Mouse (Mus musculus): ENCODE measurements at regions not wholly inside any gene's neighbourhood (a gene's known extent, or its start where the extent isn't known, plus 50 kb on each side); places are given as distances from the start of the nearest gene placed in this dataset.
A peak's percentile ranks its signal among the peaks of the same experiment; 100 is the strongest.

DNA sequence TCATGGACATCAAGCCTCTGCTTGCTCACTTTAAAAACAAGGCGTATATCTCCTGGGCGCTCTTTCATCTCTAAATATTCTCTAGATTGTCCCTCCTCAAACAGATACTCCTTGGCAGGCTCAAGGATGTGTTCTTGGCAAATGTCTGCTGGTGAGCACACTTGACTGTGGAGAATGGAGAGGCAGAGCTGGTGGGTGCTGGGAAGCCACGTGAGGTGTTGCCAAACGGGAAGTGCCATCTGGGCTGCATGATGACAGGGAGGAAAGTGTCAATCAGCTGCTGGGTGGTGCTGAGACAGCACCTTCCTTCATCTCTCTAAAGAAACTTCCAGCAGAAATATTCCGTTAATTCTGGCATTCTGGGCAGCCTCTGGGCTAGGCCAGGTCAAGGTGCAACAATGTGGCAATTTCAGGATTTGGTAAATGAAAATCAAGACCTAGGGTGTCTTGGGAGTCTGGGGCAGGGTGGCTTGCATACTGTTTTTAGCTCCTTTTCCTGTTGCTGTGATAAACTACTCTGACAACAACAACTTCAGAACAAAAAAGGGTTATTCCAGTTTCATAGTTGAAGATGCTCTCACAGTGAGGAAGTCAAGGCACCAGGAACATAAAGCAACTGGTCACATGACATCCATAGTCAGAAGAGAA lies 208.6 kb downstream of the Rplp1 start:
- H3K27ac ChIP-seq (ENCODE audit: low read depth, low read length) = no peak overlapping the region
- WGBS = 71% methylated on average over 5 of the region's 5 CpGs
- no peak overlapping the region for H3K4me2 ChIP-seq (replicated peaks; ENCODE audit: low read depth, low read length)
- no peak for ATAC-seq (ENCODE audit: low FRiP score, low TSS enrichment)
- no peaks in the 10 kb centered on the region for H3K4me1 ChIP-seq (ENCODE audit: control insufficient read depth, insufficient read depth, low read length)
- no peak overlapping the region for H3K4me3 ChIP-seq (ENCODE audit: low read length)
- no peak overlapping the region for H3K9ac ChIP-seq (ENCODE audit: low read depth, low read length)
- H3K36me3 ChIP-seq (ENCODE audit: control insufficient read depth, insufficient read depth, low read length) = no peaks in the 10 kb centered on the region
- H3K9me3 ChIP-seq (ENCODE audit: control insufficient read depth, low read length) = no peaks in the 10 kb centered on the region
- H3K27me3 ChIP-seq (ENCODE audit: control insufficient read depth, insufficient read depth, low read length) = peaks cover 2% of the 10 kb centered on the region; the same call in 1 of the 2 replicates

DNA sequence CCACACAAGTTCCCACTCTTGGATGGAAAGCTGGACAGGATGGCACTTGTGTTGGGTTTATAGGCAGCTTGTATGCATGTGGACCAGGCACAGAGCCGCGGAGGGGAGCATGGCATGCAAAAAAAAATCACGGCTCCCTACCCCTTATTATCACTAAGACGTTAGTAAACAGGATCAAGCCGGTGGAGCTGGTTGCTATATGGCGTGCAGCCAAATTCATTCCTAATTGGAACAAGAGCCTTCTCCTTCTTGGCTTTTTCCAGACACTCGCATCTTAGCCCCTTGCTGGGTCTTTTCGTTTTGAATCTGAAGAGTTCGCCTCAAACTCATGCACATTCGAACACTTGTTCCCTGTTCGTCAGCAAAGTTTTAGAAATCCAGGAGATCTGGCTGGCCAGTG lies 211.0 kb downstream of the Rplp1 start:
- no peak for ATAC-seq (ENCODE audit: low FRiP score, low TSS enrichment)
- WGBS = 71% methylated on average over 11 of the region's 11 CpGs
- H3K4me2 ChIP-seq (replicated peaks; ENCODE audit: low read depth, low read length) = no peak overlapping the region
- no peaks in the 10 kb centered on the region for H3K4me1 ChIP-seq (ENCODE audit: control insufficient read depth, insufficient read depth, low read length)
- H3K9ac ChIP-seq (ENCODE audit: low read depth, low read length) = no peak overlapping the region
- H3K27ac ChIP-seq (ENCODE audit: low read depth, low read length) = no peak overlapping the region
- H3K4me3 ChIP-seq (ENCODE audit: low read length) = no peak overlapping the region
- H3K36me3 ChIP-seq (ENCODE audit: control insufficient read depth, insufficient read depth, low read length) = no peaks in the 10 kb centered on the region
- H3K27me3 ChIP-seq (ENCODE audit: control insufficient read depth, insufficient read depth, low read length) = peaks cover 5% of the 10 kb centered on the region; the same call in 1 of the 2 replicates
- H3K9me3 ChIP-seq (ENCODE audit: control insufficient read depth, low read length) = no peaks in the 10 kb centered on the region

DNA sequence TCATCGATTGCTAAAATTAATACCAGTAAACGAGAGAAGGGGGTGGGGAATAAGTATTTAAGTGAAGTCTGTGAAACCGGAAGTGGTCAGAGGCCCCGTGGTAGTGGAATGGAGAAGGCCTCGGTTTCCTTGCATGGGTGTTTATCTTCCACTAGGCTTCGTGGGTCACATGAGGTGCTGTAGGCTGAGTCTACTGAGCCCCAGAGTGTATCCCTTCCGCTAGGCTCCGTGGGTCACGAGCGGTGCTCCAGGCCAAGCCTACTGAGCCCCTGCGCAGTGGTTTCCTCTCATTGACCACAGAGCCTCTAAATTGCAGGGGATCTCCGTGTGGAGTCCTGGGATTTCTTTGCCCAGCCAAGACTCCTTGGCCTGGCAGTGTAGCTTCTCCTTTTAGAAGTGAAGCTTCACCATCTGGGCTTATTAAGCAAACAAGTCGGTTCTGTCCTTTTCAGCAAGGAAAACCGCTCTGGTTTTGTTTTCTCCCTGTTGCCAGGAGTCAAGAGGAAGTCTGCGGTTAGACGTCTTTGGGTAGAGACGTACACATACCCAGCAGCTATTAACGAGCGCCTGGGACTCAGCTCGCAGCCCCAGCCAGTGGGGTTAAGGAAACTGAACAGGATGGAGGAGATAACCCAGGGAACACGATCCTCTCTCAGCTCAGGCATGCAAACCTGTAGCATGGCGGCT lies 211.9 kb downstream of the Rplp1 start:
- Histone ChIP-seq H3K4me3 (ENCODE audit: low read length) (no peak overlapping the region), H3K36me3 (ENCODE audit: control insufficient read depth, insufficient read depth, low read length) (no peaks in the 10 kb centered on the region), H3K9me3 (ENCODE audit: control insufficient read depth, low read length) (no peaks in the 10 kb centered on the region), H3K4me1 (ENCODE audit: control insufficient read depth, insufficient read depth, low read length) (no peaks in the 10 kb centered on the region), H3K4me2 (replicated peaks; ENCODE audit: low read depth, low read length) (no peak overlapping the region), H3K27me3 (ENCODE audit: control insufficient read depth, insufficient read depth, low read length) (0 out of 2 replicates have a peak, but pooled peaks cover 5% of the 10 kb centered on the region), H3K9ac (ENCODE audit: low read depth, low read length) (no peak overlapping the region), H3K27ac (ENCODE audit: low read depth, low read length) (no peak overlapping the region)
- WGBS = 66% methylated on average over 22 of the region's 22 CpGs
- no peak for ATAC-seq (ENCODE audit: low FRiP score, low TSS enrichment)

DNA sequence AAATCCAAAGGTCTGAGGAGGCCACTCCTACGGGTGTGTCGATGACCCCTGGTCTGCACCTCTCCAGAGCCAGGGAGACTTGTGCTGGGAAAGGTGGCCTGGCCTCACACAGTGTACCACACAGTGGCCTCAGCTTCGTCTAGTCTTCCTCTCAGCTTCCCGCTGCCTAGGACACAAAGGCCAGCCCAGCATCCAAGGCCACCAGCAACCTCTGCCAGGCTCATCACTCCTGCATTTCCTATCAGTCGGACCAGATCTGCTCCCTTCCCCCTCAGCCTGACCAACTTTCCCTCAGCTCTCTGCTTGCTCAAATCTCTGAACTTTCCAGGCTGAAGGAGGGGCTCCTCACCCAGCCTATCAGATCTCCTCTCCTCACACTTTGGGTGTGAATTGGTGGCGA lies 213.8 kb downstream of the Rplp1 start:
- Histone ChIP-seq H3K36me3 (ENCODE audit: control insufficient read depth, insufficient read depth, low read length) (no peaks in the 10 kb centered on the region), H3K9ac (ENCODE audit: low read depth, low read length) (no peak overlapping the region), H3K9me3 (ENCODE audit: control insufficient read depth, low read length) (no peaks in the 10 kb centered on the region), H3K27ac (ENCODE audit: low read depth, low read length) (no peak overlapping the region), H3K4me2 (replicated peaks; ENCODE audit: low read depth, low read length) (no peak overlapping the region), H3K4me3 (ENCODE audit: low read length) (no peak overlapping the region), H3K27me3 (ENCODE audit: control insufficient read depth, insufficient read depth, low read length) (0 out of 2 replicates have a peak, but pooled peaks cover 5% of the 10 kb centered on the region), H3K4me1 (ENCODE audit: control insufficient read depth, insufficient read depth, low read length) (peaks cover 4% of the 10 kb centered on the region; the same call in 1 of the 2 replicates)
- 67% methylated on average over 6 of the region's 6 CpGs for WGBS
- no peak for ATAC-seq (ENCODE audit: low FRiP score, low TSS enrichment)

GRCm38 (mm10) chr9:61699618-61700017 lies 214.7 kb downstream of the Rplp1 start:
- peaks cover 11% of the 10 kb centered on the region for H3K4me1 ChIP-seq (ENCODE audit: control insufficient read depth, insufficient read depth, low read length)
- H3K4me2 ChIP-seq (replicated peaks; ENCODE audit: low read depth, low read length) = no peak overlapping the region
- no peak overlapping the region for H3K4me3 ChIP-seq (ENCODE audit: low read length)
- H3K9me3 ChIP-seq (ENCODE audit: control insufficient read depth, low read length) = no peaks in the 10 kb centered on the region
- H3K27me3 ChIP-seq (ENCODE audit: control insufficient read depth, insufficient read depth, low read length) = 0 out of 2 replicates have a peak, but pooled peaks cover 5% of the 10 kb centered on the region
- ATAC-seq (ENCODE audit: low FRiP score, low TSS enrichment) = no peak
- H3K27ac ChIP-seq (ENCODE audit: low read depth, low read length) = no peak overlapping the region
- no peak overlapping the region for H3K9ac ChIP-seq (ENCODE audit: low read depth, low read length)
- H3K36me3 ChIP-seq (ENCODE audit: control insufficient read depth, insufficient read depth, low read length) = no peaks in the 10 kb centered on the region
- WGBS = 83% methylated on average over 5 of the region's 5 CpGs

- 16% methylated on average over 11 of the region's 11 CpGs for WGBS
- Histone ChIP-seq H3K9me3 (ENCODE audit: control insufficient read depth, low read length) (no peaks in the 10 kb centered on the region), H3K4me1 (ENCODE audit: control insufficient read depth, insufficient read depth, low read length) (peaks cover 11% of the 10 kb centered on the region), H3K36me3 (ENCODE audit: control insufficient read depth, insufficient read depth, low read length) (no peaks in the 10 kb centered on the region), H3K4me3 (ENCODE audit: low read length) (no peak overlapping the region), H3K4me2 (replicated peaks; ENCODE audit: low read depth, low read length) (no peak overlapping the region), H3K9ac (ENCODE audit: low read depth, low read length) (no peak overlapping the region), H3K27ac (ENCODE audit: low read depth, low read length) (no peak overlapping the region), H3K27me3 (ENCODE audit: control insufficient read depth, insufficient read depth, low read length) (peaks cover 15% of the 10 kb centered on the region; the same call in 1 of the 2 replicates)
- 0 out of 2 replicates have a peak, but pooled peaks have one; percentile 28 for ATAC-seq (ENCODE audit: low FRiP score, low TSS enrichment)
Measured at GRCm38 (mm10) chr9:61697959-61698358, 216.4 kb downstream of the Rplp1 start.

DNA sequence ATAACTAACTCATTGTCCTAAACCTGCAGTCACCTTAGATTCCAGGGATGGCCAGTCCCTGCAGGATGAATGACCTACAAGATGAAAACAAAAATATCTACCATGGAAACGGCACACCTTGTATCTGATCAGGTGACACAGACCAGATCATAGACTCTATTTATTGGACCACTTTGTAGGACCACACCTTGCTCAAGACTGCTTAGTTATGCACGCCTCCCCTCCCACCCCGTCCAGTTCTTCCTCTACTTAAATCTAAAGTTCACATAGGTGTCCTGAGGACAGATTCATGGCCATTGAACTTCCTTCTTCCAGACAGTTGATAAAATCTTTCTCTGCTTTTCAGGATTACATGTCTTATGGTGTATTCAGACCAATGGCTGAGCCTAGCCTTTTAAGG lies 217.5 kb downstream of the Rplp1 start:
- peaks cover 15% of the 10 kb centered on the region; the same call in 1 of the 2 replicates for H3K27me3 ChIP-seq (ENCODE audit: control insufficient read depth, insufficient read depth, low read length)
- no peak overlapping the region for H3K4me3 ChIP-seq (ENCODE audit: low read length)
- peaks cover 11% of the 10 kb centered on the region for H3K4me1 ChIP-seq (ENCODE audit: control insufficient read depth, insufficient read depth, low read length)
- H3K9ac ChIP-seq (ENCODE audit: low read depth, low read length) = no peak overlapping the region
- 88% methylated on average over 3 of the region's 3 CpGs for WGBS
- ATAC-seq (ENCODE audit: low FRiP score, low TSS enrichment) = no peak
- no peak overlapping the region for H3K4me2 ChIP-seq (replicated peaks; ENCODE audit: low read depth, low read length)
- H3K9me3 ChIP-seq (ENCODE audit: control insufficient read depth, low read length) = no peaks in the 10 kb centered on the region
- no peak overlapping the region for H3K27ac ChIP-seq (ENCODE audit: low read depth, low read length)
- H3K36me3 ChIP-seq (ENCODE audit: control insufficient read depth, insufficient read depth, low read length) = no peaks in the 10 kb centered on the region

DNA sequence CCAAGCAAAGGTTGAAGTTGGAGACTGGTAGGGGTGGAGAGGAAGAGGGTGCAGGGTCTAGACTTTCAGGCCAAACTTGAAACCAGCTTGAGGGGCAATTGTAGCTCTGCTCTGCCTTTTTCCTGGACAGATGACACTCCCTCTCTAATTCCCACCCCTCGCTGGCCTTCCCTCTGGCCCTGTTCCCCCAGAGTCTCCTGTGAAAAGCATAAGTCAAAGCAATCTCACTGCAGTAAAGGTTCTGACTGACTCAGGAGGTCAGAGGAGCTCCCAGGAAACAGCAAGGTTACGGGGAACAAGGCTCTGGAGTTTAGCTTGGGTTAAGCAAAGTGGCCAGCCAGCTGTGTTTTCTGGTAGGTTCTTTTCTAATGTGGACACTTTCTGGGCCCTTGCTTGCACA lies 218.5 kb downstream of the Rplp1 start:
- Histone ChIP-seq H3K4me2 (replicated peaks; ENCODE audit: low read depth, low read length) (no peak overlapping the region), H3K27ac (ENCODE audit: low read depth, low read length) (no peak overlapping the region), H3K4me1 (ENCODE audit: control insufficient read depth, insufficient read depth, low read length) (peaks cover 11% of the 10 kb centered on the region), H3K9me3 (ENCODE audit: control insufficient read depth, low read length) (no peaks in the 10 kb centered on the region), H3K9ac (ENCODE audit: low read depth, low read length) (no peak overlapping the region), H3K4me3 (ENCODE audit: low read length) (no peak overlapping the region), H3K36me3 (ENCODE audit: control insufficient read depth, insufficient read depth, low read length) (no peaks in the 10 kb centered on the region), H3K27me3 (ENCODE audit: control insufficient read depth, insufficient read depth, low read length) (peaks cover 14% of the 10 kb centered on the region; the same call in 1 of the 2 replicates)
- ATAC-seq (ENCODE audit: low FRiP score, low TSS enrichment) = no peak
- 60% methylated on average over 2 of the region's 2 CpGs for WGBS

DNA sequence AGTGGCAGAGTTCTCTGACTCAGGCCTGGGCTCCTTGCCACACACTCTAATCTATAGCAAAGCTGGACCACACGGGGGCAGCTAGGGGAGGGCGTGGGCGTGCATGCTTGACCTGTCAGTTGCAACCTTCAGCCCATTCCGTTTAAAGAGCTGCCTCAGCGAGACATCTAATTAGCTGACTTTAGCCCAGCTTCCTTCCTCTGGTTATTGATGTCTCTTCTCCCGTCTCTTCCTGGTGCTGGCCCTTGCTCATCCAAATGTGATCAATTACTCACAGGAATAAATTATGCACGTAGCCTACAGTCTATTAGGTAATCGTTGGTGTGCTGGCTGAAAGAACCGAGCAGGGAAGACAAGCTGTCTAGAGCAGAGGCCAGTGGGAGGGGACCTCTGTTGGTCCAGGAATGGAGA lies 219.0 kb downstream of the Rplp1 start:
- no peaks in the 10 kb centered on the region for H3K36me3 ChIP-seq (ENCODE audit: control insufficient read depth, insufficient read depth, low read length)
- H3K4me3 ChIP-seq (ENCODE audit: low read length) = no peak overlapping the region
- H3K9ac ChIP-seq (ENCODE audit: low read depth, low read length) = no peak overlapping the region
- no peaks in the 10 kb centered on the region for H3K9me3 ChIP-seq (ENCODE audit: control insufficient read depth, low read length)
- WGBS = 3% methylated on average over 9 of the region's 9 CpGs
- peaks cover 10% of the 10 kb centered on the region; the same call in 1 of the 2 replicates for H3K27me3 ChIP-seq (ENCODE audit: control insufficient read depth, insufficient read depth, low read length)
- H3K4me1 ChIP-seq (ENCODE audit: control insufficient read depth, insufficient read depth, low read length) = peaks cover 11% of the 10 kb centered on the region
- H3K4me2 ChIP-seq (replicated peaks; ENCODE audit: low read depth, low read length) = no peak overlapping the region
- no peak for ATAC-seq (ENCODE audit: low FRiP score, low TSS enrichment)
- no peak overlapping the region for H3K27ac ChIP-seq (ENCODE audit: low read depth, low read length)

Data from kidney, embryonic 14.5 days (tissue).